Mouse (Mus musculus) kidney, adult 8-10 months (tissue): ENCODE measurements at regions not wholly inside any gene's neighbourhood (a gene's known extent, or its start where the extent isn't known, plus 50 kb on each side); places are given as distances from the start of the nearest gene placed in this dataset.

Experiments used
- DNase-seq, 2 experiments: peaks; one replicate each; pipeline ENCODE4 v3.0.0; 2022

GRCm38 (mm10) chr1:102628061-102628460, 2140.3 kb upstream of the Cdh20 start:
- DNase-seq, result peak; percentile 91 to 98

- DNase-seq, result no peak
These were observed 2123.9 kb upstream of the Cdh20 start for GRCm38 (mm10) chr1:102644379-102644778.

GRCm38 (mm10) chr1:102687367-102688070, 2080.8 kb upstream of the Cdh20 start:
- DNase-seq, result no peak

GRCm38 (mm10) chr1:102716459-102716858, 2051.9 kb upstream of the Cdh20 start:
- DNase-seq, result no peak

GRCm38 (mm10) chr1:102733991-102734390, 2034.3 kb upstream of the Cdh20 start:
- DNase-seq, result no peak

- DNase-seq, result no peak
These were observed 2032.9 kb upstream of the Cdh20 start for GRCm38 (mm10) chr1:102735392-102735791.

- no peak for DNase-seq
These were observed 2010.4 kb upstream of the Cdh20 start for GRCm38 (mm10) chr1:102757941-102758340.
